Mouse (Mus musculus): ENCODE measurements around the gene Olfr1414. TPM values are rescaled to one million over a fixed set of nuclear protein-coding genes. Genes with fewer than 3 reads are reported as not detected.
"Not testable (repeated sequence)": the region's sequence is repeated elsewhere in the genome, so short reads cannot be mapped to it uniquely, and the experiment has no call there.

The Olfr1414 gene
- total and polyA plus RNA-seq, 3 experiments, result 0.25 TPM; not detected in 2

- in situ Hi-C loops (cut with MboI; ENCODE audit: low pct_ligation_motif_present, low pct_unique_long_range_greater_than_20kb, low sequenced_read_pairs), result loop anchor here (5.0 kb wide), 1 partner anchor 93 kb away; no protein-coding TSS in a partner anchor
These were observed 585 bp upstream of the Olfr1414 start for GRCm38 (mm10) chr1:92519046-92519445.

GRCm38 (mm10) chr1:92515390-92515789 lies 3.1 kb downstream of the Olfr1414 start:
- no peaks in the 10 kb centered on the region for H3K36me3 ChIP-seq (replicated peaks in 1 of 2; ENCODE audit: control insufficient read depth in 1 of 2, insufficient read depth in 1 of 2, low read length in 1 of 2)
- DNase-seq (ENCODE audit: extremely low read depth), result peak; percentile 51
- peak overlapping the region; percentile 68 for H3K4me2 ChIP-seq (ENCODE audit: insufficient read depth, low read depth, poor library complexity, severe bottlenecking)
- no peak overlapping the region for H3K9ac ChIP-seq (ENCODE audit: insufficient read depth, low read depth)
- TF ChIP-seq SIN3A (IDR thresholded peaks at IDR 0.05; ENCODE audit: low read length) (no peak), ELF1 (IDR thresholded peaks at IDR 0.05; ENCODE audit: low read depth, low read length) (peak; percentile 62), USF1 (IDR thresholded peaks at IDR 0.05; ENCODE audit: low read depth, low read length) (peak; percentile 53), PAX5 (IDR thresholded peaks at IDR 0.05; ENCODE audit: low read length) (no peak), IRF4 (IDR thresholded peaks at IDR 0.05; ENCODE audit: low read depth, low read length) (peak; percentile 9; the same call in 1 of the 2 replicates), MXI1 (IDR thresholded peaks at IDR 0.05; ENCODE audit: low read depth, low read length) (peak; percentile 61; the same call in 1 of the 2 replicates), JUND (conservative IDR thresholded peaks at IDR 0.05; ENCODE audit: low read depth, low read length) (no peak), ZMIZ1 (IDR thresholded peaks at IDR 0.05; ENCODE audit: low read depth, low read length) (peak; percentile 46; the same call in 1 of the 2 replicates), TBP (conservative IDR thresholded peaks at IDR 0.05; ENCODE audit: low read depth, low read length) (0 out of 2 replicates have a peak, but pooled peaks have one; percentile 33), MAX (IDR thresholded peaks at IDR 0.05; ENCODE audit: low read length) (peak; percentile 60; the same call in 1 of the 2 replicates), USF2 (conservative IDR thresholded peaks at IDR 0.05; ENCODE audit: low read depth, low read length) (no peak), E2F4 (IDR thresholded peaks at IDR 0.05; ENCODE audit: insufficient replicate concordance, low read depth, low read length) (no peak), ETS1 (conservative IDR thresholded peaks at IDR 0.05; ENCODE audit: low read depth, low read length) (peak; percentile 15; the same call in 1 of the 2 replicates), CHD2 (IDR thresholded peaks at IDR 0.05; ENCODE audit: low read length) (peak; percentile 43; the same call in 1 of the 2 replicates), POLR2A (IDR thresholded peaks at IDR 0.05; ENCODE audit: low read depth, low read length) (peak; percentile 40; the same call in 1 of the 2 replicates), BHLHE40 (IDR thresholded peaks at IDR 0.05; ENCODE audit: low read depth, low read length) (peak; percentile 75), HCFC1 (IDR thresholded peaks at IDR 0.05; ENCODE audit: low read depth, low read length) (peak; percentile 65), EP300 (IDR thresholded peaks at IDR 0.05; ENCODE audit: low read length) (no peak), NELFE (IDR thresholded peaks at IDR 0.05; ENCODE audit: low read depth, low read length) (no peak; the same call in 1 of the 2 replicates)
- H3K27me3 ChIP-seq (replicated peaks), result peaks cover 49% of the 10 kb centered on the region
- H3K4me1 ChIP-seq (ENCODE audit: control insufficient read depth in 1 of 2, insufficient read depth in 2 of 2), result peaks cover 10 to 15% of the 10 kb centered on the region in 2 experiments
- peak overlapping the region in 2 of 3 experiments; percentile 31 to 48 for H3K4me3 ChIP-seq (replicated peaks in 1 of 3; ENCODE audit: low read depth in 2 of 3, low read length in 2 of 3, poor library complexity in 1 of 3)
- H3K27ac ChIP-seq (ENCODE audit: insufficient read depth, low read depth), result peak overlapping the region; percentile 63
- H3K79me2 ChIP-seq (replicated peaks; ENCODE audit: control insufficient read depth, extremely low read depth, insufficient read depth, poor library complexity, severe bottlenecking), result no peaks in the 10 kb centered on the region
- dilution Hi-C loops (cut with MboI; ENCODE audit: extremely low pct_ligation_motif_present, extremely low pct_unique_long_range_greater_than_20kb, low sequenced_read_pairs) (no loop called here), in situ Hi-C loops (cut with MboI; ENCODE audit: low pct_ligation_motif_present, low pct_unique_long_range_greater_than_20kb, low sequenced_read_pairs) (loop anchor here (5.0 kb wide), 1 partner anchor 97 kb away; no protein-coding TSS in a partner anchor)
- no peaks in the 10 kb centered on the region for H3K9me3 ChIP-seq (replicated peaks; ENCODE audit: low read length)

More at GRCm38 (mm10) chr1:92519046-92519445, 585 bp upstream of the Olfr1414 start:
- Histone ChIP-seq H3K4me1 (ENCODE audit: control insufficient read depth in 1 of 2, insufficient read depth in 2 of 2) (peaks cover 7 to 12% of the 10 kb centered on the region in 2 experiments), H3K4me2 (ENCODE audit: insufficient read depth, low read depth, poor library complexity, severe bottlenecking) (no peak overlapping the region), H3K9ac (ENCODE audit: insufficient read depth, low read depth) (no peak overlapping the region), H3K9me3 (replicated peaks; ENCODE audit: low read length) (no peaks in the 10 kb centered on the region), H3K27me3 (replicated peaks) (peaks cover 64% of the 10 kb centered on the region), H3K27ac (ENCODE audit: insufficient read depth, low read depth) (no peak overlapping the region), H3K4me3 (replicated peaks in 1 of 3; ENCODE audit: low read depth in 2 of 3, low read length in 2 of 3, poor library complexity in 1 of 3) (no peak overlapping the region), H3K36me3 (replicated peaks in 1 of 2; ENCODE audit: control insufficient read depth in 1 of 2, insufficient read depth in 1 of 2, low read length in 1 of 2) (no peaks in the 10 kb centered on the region), H3K79me2 (replicated peaks; ENCODE audit: control insufficient read depth, extremely low read depth, insufficient read depth, poor library complexity, severe bottlenecking) (no peaks in the 10 kb centered on the region)
- dilution Hi-C loops (cut with MboI; ENCODE audit: extremely low pct_ligation_motif_present, extremely low pct_unique_long_range_greater_than_20kb, low sequenced_read_pairs), result no loop called here
- DNase-seq (ENCODE audit: extremely low read depth), result no peak
- TF ChIP-seq NRF1 (IDR thresholded peaks at IDR 0.05; ENCODE audit: low read depth, low read length), result no peak
- TF ChIP-seq IRF4 (IDR thresholded peaks at IDR 0.05; ENCODE audit: low read depth, low read length), result no peak
- TF ChIP-seq MEF2A (IDR thresholded peaks at IDR 0.05; ENCODE audit: borderline replicate concordance, low read depth, low read length), result no peak
- no peak for TF ChIP-seq CHD2 (IDR thresholded peaks at IDR 0.05; ENCODE audit: low read length)
- TF ChIP-seq MAZ (IDR thresholded peaks at IDR 0.05; ENCODE audit: low read depth, low read length), result no peak
- no peak for TF ChIP-seq E2F4 (IDR thresholded peaks at IDR 0.05; ENCODE audit: insufficient replicate concordance, low read depth, low read length)
- no peak for TF ChIP-seq GABPA (IDR thresholded peaks at IDR 0.05; ENCODE audit: insufficient replicate concordance, low read depth, low read length)
- TF ChIP-seq MAX (IDR thresholded peaks at IDR 0.05; ENCODE audit: low read length), result no peak
- TF ChIP-seq POLR2A (IDR thresholded peaks at IDR 0.05; ENCODE audit: low read depth, low read length), result no peak
- no peak for TF ChIP-seq TBP (conservative IDR thresholded peaks at IDR 0.05; ENCODE audit: low read depth, low read length)
- TF ChIP-seq NELFE (IDR thresholded peaks at IDR 0.05; ENCODE audit: low read depth, low read length), result no peak

DNA sequence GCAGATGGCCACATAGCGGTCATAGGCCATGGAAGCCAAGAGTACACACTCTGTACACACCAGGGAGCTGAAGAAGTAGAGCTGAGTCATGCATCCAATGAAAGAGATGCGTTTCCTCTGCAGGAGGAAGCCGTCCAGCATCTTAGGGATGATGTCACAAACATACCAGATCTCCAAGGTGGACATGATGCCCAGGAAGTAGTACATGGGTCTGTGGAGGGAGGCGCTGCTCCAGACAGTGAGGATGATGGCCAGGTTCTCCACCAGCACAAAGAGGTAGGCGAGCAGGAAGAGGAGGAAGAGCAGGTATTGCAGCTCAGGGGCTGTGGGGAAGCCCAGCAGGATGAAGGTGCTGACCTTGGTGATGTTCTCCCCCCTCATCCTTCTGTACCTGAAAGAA lies 6.8 kb downstream of the Olfr1414 start:
- Histone ChIP-seq H3K27me3 (replicated peaks) (peaks cover 52% of the 10 kb centered on the region), H3K4me1 (ENCODE audit: control insufficient read depth in 1 of 2, insufficient read depth in 2 of 2) (peaks cover 10 to 15% of the 10 kb centered on the region in 2 experiments)
- H3K9me3 ChIP-seq (replicated peaks; ENCODE audit: low read length); H3K9ac ChIP-seq (ENCODE audit: insufficient read depth, low read depth); dilution Hi-C loops (cut with MboI; ENCODE audit: extremely low pct_ligation_motif_present, extremely low pct_unique_long_range_greater_than_20kb, low sequenced_read_pairs); H3K4me3 ChIP-seq (replicated peaks in 1 of 3; ENCODE audit: low read depth in 2 of 3, low read length in 2 of 3, poor library complexity in 1 of 3); H3K79me2 ChIP-seq (replicated peaks; ENCODE audit: control insufficient read depth, extremely low read depth, insufficient read depth, poor library complexity, severe bottlenecking); H3K27ac ChIP-seq (ENCODE audit: insufficient read depth, low read depth); in situ Hi-C loops (cut with MboI; ENCODE audit: low pct_ligation_motif_present, low pct_unique_long_range_greater_than_20kb, low sequenced_read_pairs); H3K36me3 ChIP-seq (replicated peaks in 1 of 2; ENCODE audit: control insufficient read depth in 1 of 2, insufficient read depth in 1 of 2, low read length in 1 of 2); DNase-seq (ENCODE audit: extremely low read depth); H3K4me2 ChIP-seq (ENCODE audit: insufficient read depth, low read depth, poor library complexity, severe bottlenecking): not testable (repeated sequence)

All from CH12.LX (cell line).